Mouse (Mus musculus): ENCODE results near the gene Nrf1.

Nrf1 gene

GRCm38 (mm10) chr6:30173551-30174460, 126.0 kb downstream of the Nrf1 start:
- in situ Hi-C loops (cut with MboI; ENCODE audit: low sequenced_read_pairs) = no loop called here

DNA sequence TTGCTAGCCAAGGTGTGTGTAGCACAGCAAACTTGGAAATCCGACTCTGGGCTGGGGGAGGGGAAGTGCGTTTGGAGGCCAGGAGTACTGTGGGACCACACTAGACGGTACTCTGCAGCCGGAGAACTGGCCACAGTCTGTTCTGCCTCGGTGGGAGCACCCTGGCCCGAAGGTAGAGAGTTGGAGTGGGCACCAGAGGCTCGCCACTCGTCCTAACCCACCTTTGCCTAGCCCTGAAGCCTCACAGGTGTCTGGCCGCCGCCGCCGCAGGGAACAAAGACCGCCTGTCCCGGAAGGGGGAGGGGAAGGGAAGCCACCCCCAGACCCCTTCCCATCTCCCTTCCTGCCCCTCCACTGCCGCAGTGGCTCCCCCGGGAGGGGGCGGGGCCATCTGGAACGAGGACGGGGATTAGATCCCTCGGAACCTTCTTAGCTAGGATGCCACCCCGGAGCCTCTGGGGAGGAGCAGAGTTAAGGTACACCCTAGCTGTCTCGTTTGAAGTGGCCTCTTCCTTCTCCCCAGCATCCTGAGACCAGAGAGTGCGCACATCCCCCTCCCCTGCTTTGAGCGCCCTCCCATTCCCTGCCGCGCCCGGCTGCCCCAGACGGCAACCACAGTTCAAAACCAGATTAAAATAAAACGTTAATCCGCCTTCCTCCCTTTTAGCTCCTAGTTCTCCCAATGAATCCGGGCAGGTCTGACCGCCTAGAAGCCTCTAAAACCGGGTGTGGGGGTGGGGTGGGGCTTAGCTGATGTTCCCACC, 126.9 kb downstream of the Nrf1 start:
- in situ Hi-C loops (cut with MboI; ENCODE audit: low sequenced_read_pairs) = no loop called here

DNA sequence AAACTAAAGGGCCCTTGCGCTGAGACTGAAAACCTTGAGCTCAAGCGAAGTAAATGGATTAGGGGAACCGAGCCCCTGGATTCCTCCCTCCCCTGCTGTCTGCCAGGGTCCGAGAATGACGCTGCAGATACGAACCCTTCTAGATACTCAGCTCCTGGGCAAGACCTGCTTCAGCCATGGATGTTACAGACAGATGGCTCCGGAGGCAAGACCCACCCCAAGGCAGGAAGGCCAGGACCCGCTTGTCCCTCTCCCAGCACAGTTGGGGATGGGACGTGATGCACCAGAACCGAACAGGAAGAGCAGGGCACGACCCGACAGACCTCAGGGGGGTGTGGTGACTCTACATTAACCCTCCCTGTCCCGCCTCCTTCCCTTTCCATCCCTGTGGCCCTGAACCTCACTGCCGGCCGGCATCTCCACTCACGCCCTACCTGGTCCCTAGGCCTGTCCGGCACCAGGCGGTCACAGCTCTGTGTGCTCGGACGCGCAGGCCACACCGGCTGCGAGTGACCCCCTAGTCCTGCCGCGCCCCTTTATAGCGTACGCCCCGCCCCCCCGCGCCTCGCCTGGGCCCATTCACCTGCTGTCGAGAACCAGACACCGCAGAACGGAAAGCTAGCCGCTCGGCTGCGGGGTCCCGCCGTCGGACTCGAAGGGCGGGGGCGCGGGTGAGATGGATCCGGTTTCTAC, 127.6 kb downstream of the Nrf1 start:
- in situ Hi-C loops (cut with MboI; ENCODE audit: low sequenced_read_pairs) = no loop called here

- in situ Hi-C loops (cut with MboI; ENCODE audit: low sequenced_read_pairs) = no loop called here
Observed at GRCm38 (mm10) chr6:30175918-30176421, 128.2 kb downstream of the Nrf1 start.

GRCm38 (mm10) chr6:30176496-30176895, 128.7 kb downstream of the Nrf1 start:
- in situ Hi-C loops (cut with MboI; ENCODE audit: low sequenced_read_pairs) = no loop called here

DNA sequence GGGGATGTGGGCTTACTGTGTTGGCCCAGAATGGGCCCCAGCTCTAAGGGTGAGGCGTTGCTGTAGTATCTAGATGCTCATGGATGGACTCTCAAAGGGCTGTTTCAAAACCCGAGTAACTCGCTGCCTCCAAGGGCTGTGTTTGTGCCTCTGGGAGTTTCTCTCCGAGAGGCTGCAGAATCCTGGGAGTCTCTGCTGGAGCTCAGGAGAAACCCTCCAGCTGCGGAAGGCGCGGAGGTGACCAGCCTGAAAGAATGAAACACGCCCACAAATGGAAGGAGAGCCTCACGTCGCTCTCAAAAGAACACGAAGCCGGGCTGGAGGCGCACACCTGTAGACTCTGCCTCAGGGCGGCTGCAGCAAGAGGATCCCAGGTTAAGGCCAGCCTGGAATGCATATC, 129.5 kb downstream of the Nrf1 start:
- in situ Hi-C loops (cut with MboI; ENCODE audit: low sequenced_read_pairs) = no loop called here

DNA sequence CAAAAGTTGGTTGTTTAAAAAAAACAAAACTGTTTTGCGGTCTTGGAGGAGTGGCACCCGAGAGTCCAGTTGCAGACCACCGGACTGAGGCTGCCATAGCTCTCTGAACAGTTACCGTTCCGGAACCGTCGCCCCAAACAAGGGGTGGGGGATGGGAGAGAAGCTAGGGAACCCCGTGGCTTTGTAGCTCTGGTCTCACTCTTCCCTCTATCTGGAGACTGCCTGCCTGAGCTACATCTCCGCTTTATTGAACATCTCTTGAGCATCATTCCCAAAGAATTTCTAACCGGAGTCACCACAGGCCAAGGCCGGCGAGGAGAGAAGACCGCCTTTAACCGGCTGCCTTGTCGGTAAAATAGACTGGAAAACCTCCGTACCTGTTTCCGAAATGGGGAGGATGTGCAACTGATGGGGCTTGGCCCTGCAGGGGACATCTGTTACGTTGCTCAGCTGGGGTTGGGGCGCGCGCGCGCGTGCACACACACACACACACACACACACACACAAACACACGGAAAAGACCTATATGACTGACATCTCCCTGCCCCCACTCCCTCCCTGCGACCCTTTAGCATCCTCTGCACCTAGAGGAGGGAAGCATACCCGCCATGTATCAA, 130.3 kb downstream of the Nrf1 start:
- in situ Hi-C loops (cut with MboI; ENCODE audit: low sequenced_read_pairs) = no loop called here

DNA sequence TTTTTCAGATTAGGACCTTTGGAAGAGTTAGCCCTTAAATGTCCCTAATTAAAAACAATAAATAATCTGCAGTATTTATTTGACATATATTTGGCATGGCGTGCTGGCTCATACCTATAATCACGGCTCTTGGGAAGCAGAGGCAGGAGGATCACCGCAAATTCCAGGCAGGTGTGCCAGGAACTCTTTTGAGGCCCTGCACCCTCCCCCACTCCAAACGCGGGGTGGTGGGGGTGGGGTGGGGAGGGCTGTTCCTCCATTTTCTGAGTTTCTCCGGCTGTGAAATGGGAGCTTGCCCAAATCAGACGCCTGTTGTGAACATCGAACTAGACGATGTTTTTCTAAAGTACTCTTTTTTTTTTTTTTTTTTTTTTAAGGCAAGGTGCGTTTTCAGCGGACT, 131.3 kb downstream of the Nrf1 start:
- in situ Hi-C loops (cut with MboI; ENCODE audit: low sequenced_read_pairs) = no loop called here

DNA sequence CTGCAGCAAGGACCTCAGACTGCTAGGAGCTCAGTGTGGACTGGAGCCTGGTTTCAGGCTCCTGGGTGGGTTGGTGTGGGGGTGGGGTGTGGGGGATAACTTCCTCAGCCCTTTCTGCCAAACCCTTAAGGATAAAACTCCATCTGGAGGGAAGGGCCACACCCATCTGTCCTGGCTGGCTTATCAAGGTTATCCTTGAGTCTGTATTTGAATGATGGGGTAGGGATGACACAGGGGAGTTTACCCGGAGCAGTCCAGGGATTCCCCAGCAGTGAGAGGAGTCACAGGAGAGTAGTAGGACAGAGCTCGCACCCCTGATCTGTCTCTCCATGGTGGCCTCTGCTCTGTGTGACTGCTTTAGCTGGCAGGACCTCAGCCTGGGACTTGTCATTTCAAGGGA, 132.5 kb downstream of the Nrf1 start:
- in situ Hi-C loops (cut with MboI; ENCODE audit: low sequenced_read_pairs) = no loop called here

DNA sequence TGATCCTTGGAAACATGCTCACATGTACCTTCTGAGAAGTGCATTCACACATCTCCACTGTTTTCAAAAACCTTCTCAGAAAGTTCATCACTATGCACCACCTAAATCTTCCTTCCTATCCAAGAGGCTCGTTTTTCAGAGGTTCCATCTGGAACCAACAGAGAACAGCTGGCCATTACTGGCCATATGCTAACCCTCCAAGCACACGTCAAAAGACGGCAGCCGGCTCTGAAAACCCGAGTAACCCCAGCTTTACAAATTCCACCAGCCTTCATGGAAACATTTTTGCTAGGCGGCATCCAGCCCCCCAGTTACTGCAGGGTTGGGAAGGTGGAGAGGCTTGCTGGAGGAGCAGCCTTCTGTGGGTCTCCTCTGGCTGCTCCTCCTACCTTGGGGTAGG, 134.2 kb downstream of the Nrf1 start:
- in situ Hi-C loops (cut with MboI; ENCODE audit: low sequenced_read_pairs) = no loop called here

DNA sequence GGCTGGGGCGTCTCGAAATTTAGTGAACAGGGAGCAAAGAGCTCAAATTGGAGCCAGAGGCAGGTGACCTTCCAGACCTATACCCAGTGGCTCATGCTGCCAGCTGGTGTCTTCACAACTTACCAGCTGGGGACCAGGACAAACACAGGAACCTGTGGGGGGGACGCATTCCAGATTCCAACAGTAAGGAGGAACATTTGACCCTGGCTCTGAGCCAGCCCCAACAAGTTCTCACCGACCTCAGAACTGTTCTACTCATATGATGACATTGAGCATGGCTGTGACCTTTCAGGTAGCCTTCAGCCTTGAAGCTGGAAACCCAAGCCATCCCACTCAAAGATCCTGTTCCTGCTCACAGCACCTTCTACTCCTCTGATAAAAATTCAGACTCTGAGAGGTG, 135.8 kb downstream of the Nrf1 start:
- in situ Hi-C loops (cut with MboI; ENCODE audit: low sequenced_read_pairs) = no loop called here

DNA sequence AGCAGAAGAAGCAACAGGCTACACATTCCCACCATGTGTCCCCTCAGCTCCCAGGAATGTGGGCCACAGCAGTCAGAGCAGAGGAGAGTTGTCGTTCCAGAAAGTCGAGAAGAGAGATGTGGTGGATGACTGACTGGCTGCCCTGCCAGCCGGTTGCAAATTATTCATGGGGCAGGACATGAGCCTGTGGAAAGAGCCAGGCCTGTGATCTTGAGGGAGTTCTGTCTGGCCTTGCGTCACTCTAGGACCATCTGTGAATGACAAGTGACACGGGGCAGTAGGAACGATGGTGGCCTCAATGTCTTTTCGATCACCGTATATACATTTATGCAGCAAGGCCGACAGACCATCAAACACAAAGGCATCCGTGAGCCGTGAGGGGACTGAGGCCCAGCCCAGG, 147.9 kb downstream of the Nrf1 start:
- in situ Hi-C loops (cut with MboI; ENCODE audit: low sequenced_read_pairs) = no loop called here

GRCm38 (mm10) chr6:30196143-30196542, 148.4 kb downstream of the Nrf1 start:
- in situ Hi-C loops (cut with MboI; ENCODE audit: low sequenced_read_pairs) = no loop called here
